Mouse (Mus musculus) spleen, adult 18-20 months (tissue): ENCODE results near the gene Rsph1.

Source experiments
- DNase-seq, 2 experiments: peaks; one replicate each; pipeline ENCODE4 v3.0.0; 2022; ENCODE audit warnings: mixed read lengths in 2 of 2

Rsph1 gene

GRCm38 (mm10) chr17:31276922-31277918 lies at the start of gene Rsph1:
Gene Rsph1, minus strand, starts transcription at chr17:31277383.
- peak; percentile 91 to 97 for DNase-seq

GRCm38 (mm10) chr17:31326220-31326852 lies 49.2 kb upstream of the Rsph1 start:
- DNase-seq, result no peak

- peak in 1 of 2 experiments; percentile 37 for DNase-seq
Observed at GRCm38 (mm10) chr17:31325451-31326219, 48.5 kb upstream of the Rsph1 start.

- DNase-seq, result no peak
Observed at GRCm38 (mm10) chr17:31324227-31324626, 47.0 kb upstream of the Rsph1 start.

- DNase-seq, result no peak
Observed at GRCm38 (mm10) chr17:31323379-31323778, 46.2 kb upstream of the Rsph1 start.

GRCm38 (mm10) chr17:31322446-31322845 lies 45.3 kb upstream of the Rsph1 start:
- DNase-seq, result no peak

GRCm38 (mm10) chr17:31321425-31321824 lies 44.2 kb upstream of the Rsph1 start:
- no peak for DNase-seq

GRCm38 (mm10) chr17:31318906-31319767 lies 42.0 kb upstream of the Rsph1 start:
- DNase-seq, result no peak

- DNase-seq, result no peak
Observed at GRCm38 (mm10) chr17:31317521-31318272, 40.5 kb upstream of the Rsph1 start.

GRCm38 (mm10) chr17:31316998-31317397 lies 39.8 kb upstream of the Rsph1 start:
- no peak for DNase-seq

- no peak for DNase-seq
Observed at GRCm38 (mm10) chr17:31315993-31316392, 38.8 kb upstream of the Rsph1 start.

- DNase-seq, result no peak
Observed at GRCm38 (mm10) chr17:31315046-31315792, 38.0 kb upstream of the Rsph1 start.

GRCm38 (mm10) chr17:31312648-31313047 lies 35.5 kb upstream of the Rsph1 start:
- no peak for DNase-seq

GRCm38 (mm10) chr17:31311047-31311446 lies 33.9 kb upstream of the Rsph1 start:
- DNase-seq, result no peak

GRCm38 (mm10) chr17:31309281-31309793 lies 32.2 kb upstream of the Rsph1 start:
- DNase-seq, result no peak

GRCm38 (mm10) chr17:31308291-31308816 lies 31.2 kb upstream of the Rsph1 start:
- DNase-seq, result no peak

- no peak for DNase-seq
Observed at GRCm38 (mm10) chr17:31307756-31308155, 30.6 kb upstream of the Rsph1 start.

GRCm38 (mm10) chr17:31305776-31306120 lies 28.6 kb upstream of the Rsph1 start:
- DNase-seq, result no peak

GRCm38 (mm10) chr17:31304895-31305775 lies 28.0 kb upstream of the Rsph1 start:
- peak; percentile 43 to 44 for DNase-seq
